Mouse (Mus musculus): ENCODE data around the gene Dnajc17. TPM values are rescaled to one million over a fixed set of nuclear protein-coding genes. Genes with fewer than 3 reads are reported as not detected.

Gene Dnajc17
- polyA plus RNA-seq, 3 experiments from 2014 or later = 16.0 to 22.4 (median 17.1) TPM

DNA sequence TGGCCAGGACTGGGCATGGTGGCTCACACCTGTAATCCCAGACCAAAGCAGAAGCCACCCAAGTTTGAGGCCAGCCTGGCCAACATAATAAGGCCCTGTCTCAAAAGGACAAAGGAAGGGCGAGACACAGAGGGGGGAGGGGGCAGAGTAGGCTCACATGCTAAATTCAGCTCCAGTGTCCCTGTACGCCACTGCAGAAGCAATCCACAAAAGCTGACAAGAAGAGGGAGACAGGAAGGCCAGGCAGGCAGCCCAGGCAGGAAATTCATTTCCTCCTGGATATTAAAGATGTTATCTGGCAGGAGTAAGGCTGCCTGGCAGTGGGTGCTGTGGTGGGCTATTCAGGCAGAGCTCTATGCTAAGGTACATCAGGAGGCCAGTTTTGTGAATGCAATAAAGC, 47.3 kb downstream of the Dnajc17 start:
- no peak for ATAC-seq

DNA sequence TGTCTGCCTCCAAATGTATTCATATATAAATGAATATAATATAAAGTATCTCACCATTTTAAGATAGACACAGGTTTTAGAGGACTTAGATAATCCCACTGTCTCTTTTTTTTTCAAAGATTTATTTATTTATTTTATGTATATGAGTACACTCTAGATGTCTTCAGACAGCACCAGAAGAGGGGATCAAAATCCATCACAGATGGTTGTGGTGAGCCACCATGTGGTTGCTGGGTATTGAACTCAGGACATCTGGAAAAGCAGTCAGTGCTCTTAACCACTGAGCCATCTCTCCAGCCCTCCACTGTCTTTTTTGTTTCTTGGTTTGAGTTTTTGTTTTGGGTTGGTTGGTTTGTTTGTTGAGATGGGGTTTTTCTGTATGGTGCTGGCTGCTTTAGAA, 50.8 kb downstream of the Dnajc17 start:
- no peak for ATAC-seq

DNA sequence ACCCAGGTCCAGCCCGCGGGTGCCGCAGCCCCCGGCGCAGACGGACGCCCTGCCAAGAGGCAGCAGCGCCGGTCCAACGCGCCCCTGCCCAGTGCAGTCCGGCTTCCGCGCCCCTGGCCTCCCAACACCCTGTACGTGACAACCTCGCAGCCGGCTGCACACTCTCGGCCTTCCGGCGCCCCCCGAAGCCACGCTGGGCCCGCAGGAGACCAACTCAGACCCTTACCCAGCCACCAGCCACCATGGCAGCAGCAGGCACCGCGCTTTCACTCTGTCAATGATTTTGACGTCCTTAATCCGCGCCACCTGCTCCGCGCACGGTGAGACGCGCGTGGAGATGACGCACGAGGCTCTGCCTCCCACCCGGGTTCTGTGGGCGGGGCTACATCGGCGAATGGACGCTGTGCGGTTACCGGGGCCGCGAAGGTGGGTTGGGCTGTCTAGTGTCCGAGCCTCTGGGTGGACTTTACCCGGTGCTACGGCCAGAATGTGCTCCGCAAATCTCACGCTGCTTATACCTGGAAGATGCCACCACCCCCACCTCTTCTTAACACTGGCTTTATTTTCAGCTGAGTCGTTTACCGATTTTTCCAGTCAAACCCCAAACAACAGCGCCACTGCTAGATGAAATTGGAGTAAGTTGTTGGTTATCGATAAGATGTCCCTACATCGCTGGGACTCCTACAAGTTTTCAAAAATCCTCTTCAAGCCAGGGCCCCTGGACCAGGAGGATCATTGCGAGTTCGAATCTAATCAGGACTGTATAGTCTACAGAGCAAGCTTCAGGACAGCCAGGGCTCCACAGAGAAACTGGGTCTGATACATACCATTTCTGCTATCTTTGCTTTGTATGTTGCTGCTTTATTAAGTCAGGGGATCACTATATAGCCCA, 51.7 kb downstream of the Dnajc17 start, which contains the start of gene Rmdn3:
Gene Rmdn3 (minus strand): TSS at position 354 of the 892 bp plus-strand sequence.
- ATAC-seq = peak; percentile 94

DNA sequence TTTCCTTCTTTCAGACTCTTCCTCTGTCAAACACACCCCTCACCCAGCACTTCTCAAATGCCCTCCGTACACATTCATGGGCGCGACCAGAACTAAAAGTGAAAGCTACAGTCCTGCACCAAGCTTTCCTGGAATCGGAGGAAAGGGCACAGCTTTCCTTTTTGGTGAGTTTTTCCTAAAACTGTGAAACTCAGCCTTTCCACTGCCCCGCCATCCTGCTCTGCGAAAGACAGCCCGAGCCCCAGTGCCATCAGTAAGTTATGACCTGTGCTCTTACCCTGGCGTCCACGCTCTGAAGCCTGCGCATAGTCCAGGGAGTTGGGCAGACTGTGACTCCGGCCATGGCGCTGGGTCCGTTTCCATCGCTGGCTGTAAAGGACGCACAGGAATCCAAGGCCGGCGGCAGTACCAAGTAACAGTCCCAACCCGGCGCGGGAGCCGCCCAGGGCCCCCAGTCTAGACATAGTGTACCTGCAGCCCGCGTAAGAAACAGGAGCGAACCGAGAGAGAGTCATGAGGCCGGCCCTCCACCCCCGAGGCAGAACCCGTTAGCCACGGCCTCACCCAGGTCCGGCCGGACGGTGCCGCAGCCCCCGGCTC, 52.4 kb downstream of the Dnajc17 start:
- peak; percentile 34 for ATAC-seq

DNA sequence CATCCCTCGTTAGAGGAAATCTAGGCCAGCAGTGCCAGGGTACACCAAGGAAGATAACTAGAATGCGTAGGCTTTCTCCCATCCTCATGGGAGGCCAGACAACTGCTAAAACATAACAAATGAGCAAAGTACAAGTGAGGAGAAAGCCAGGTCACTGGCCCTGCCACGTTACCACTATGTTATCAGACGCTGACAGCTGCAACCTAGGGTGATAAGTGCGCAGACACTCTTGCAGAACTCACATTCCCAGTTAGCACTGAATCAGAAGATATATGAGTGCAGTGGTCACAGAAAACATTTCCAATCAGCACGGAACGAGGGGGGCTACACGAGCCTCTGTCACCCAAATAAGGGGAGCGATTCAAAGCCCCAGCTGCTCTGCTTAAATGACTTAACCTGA, 53.2 kb downstream of the Dnajc17 start:
- no peak for ATAC-seq

DNA sequence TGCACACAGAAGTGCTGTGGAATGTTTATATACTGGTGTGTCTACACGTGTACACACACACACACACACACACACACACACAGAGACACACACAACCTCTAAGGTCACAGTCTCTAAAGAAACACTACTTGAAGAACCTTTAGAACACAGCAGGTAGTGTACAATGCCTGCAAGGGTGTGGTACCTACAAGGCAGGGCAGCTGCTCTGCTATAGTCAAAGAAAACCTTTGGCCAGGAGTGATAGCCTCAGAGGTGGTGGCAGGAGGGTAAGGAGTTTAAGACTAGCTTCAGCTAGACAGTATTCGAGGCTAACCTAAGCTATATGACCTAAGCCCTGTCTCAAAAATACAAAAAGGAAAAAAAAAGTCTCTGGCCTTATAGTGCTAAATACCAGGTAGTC, 53.9 kb downstream of the Dnajc17 start:
- ATAC-seq = no peak

DNA sequence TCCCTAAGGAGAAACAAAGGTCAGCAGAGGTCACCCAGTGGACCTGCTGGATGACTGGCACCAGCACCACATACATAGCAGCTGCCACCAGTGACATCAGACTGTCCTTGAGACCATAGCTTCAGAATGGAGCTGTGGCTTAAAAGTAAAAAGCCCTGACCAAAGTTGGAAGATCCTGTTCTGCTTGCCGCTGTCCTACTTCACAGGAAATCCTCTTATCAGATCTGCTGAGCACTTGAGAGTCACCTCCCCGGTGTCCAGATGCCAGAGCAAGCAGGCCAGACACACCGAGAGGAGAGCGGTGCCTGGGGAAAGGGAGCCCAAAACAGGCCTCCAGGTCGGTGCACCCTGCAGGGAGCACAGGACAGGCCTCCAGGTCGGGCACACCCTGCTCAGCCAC, 56.3 kb downstream of the Dnajc17 start:
- no peak for ATAC-seq

DNA sequence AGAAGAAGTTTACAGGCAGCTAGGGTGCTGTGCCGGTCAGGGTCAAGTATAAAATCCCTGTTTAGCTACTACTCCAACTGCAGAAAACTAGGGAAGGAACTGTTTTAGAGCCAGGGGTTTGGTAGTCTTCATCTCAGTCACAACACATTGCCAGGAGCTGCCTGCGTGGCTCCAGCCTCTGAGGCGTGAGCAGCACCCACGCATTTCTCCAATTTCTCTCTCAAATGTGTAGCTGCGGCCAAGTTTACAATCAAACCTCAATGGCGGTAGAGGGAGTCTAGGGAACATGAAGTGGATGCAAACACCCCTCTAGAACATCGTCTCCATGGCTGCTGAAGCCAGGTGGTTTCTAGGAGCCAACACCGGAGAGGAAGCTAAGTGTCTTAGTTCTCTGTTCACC, 60.8 kb downstream of the Dnajc17 start:
- no peak for ATAC-seq

DNA sequence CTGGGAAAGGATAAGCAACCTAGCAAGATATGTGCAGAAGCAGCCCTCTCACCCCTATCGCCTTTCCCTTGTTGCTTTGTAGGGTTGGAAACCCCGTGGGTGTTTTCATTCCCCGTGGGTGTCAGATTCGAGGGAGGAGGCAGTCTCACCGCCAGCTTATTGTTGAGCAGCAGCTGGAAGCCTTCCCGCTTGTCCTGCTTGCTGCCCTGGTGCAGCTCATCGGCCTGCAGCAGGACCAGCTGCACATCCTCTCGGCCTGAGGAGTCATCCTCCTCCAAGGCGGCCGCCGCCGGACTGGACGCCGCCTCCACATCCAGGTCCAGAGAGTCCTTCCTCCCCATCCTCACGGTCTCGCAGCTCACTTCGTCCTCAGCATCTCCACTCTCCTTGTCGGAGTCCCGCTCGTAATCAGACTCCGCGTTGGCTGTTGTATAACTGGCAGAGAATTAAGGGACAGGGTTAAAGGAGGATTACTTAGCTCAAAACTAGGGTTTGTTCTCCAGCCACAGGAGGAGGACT, 61.4 kb downstream of the Dnajc17 start:
- no peak for ATAC-seq

DNA sequence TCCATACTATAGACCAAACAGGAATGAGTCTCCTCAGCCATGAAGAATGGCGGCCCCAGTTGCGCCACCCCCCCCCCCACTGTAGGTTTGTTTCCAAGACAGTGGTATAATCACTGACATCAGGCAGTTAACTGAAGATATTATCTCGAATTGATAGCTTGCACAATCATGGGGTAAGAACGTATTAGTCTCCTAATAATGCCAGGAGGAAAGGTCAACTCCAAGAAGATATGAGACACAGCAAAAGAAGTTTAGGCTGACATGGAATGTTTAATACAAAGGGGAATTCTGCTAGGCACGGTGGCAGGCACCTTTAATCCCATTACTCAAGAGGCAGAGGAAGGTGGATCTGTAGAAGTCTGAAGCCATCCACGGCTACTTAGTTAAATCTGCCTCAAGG, 62.2 kb downstream of the Dnajc17 start:
- no peak for ATAC-seq

DNA sequence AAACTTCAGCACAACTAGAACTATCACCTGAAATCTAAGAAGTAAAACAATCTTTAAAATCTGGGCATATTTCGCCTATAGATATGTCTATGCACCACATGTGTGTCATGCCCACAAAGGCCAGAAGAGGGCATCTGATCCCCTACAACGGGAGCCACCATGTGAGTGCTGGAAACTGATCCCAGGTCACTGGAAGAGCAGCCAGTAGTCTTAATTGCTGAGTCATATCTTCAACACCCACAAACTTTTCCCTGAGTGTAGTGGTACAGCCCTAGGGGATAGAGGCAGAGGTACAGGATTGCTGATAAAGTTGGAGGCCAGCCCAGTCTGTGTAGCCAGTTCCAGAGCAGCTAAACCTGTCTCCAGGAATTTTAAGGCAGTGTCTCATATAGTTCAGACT, 63.4 kb downstream of the Dnajc17 start:
- ATAC-seq = no peak

DNA sequence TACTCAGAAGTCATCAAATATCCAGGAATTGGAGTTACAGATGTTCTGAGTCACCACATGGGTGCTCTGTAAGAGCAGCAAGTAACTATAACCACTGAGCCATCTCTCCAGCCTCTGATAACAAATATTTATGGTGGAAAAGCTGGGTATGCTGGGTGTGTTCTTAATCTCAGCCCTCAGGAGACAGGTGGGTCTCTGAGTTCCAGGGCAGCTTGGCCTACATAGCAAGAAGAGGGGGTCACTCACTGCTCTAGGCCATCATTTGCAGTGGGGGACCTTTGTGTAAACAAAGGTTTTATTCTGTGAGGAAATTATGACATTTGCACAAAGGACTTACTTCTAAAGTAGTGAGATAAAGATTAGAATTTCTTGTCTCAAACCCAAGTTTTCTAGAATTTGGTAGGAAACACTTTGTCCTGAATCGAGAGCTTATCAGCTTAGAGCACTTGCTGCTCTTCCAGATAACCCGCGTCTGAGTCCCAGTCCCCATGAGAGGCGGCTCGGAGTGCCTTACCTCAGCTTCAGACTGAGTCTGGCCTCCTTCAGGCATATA, 72.2 kb downstream of the Dnajc17 start:
- ATAC-seq = no peak

Other genes starting within 250 kb of the Dnajc17 start
- 10 to 100 TPM; 21.9 to 23.2 (median 22.8) TPM for gene Ccdc32, start 179.4 kb downstream of the Dnajc17 start, polyA plus RNA-seq (2017; shearing (Covaris generic))
- gene Rpusd2, start 174.0 kb downstream of the Dnajc17 start, polyA plus RNA-seq (2017; shearing (Covaris generic)) = 1 to 10 TPM; 1.6 to 2.2 (median 2.0) TPM
- gene Knl1, start 161.7 kb downstream of the Dnajc17 start, polyA plus RNA-seq (2017; shearing (Covaris generic)) = 10 to 100 TPM in 1 of 3 experiments, 1 to 10 TPM in 2; 4.6 to 49.6 (median 6.9) TPM
- gene Rad51, start 96.0 kb downstream of the Dnajc17 start, polyA plus RNA-seq (2017; shearing (Covaris generic)) = 10 to 100 TPM in 1 of 3 experiments, 1 to 10 TPM in 2; 3.8 to 40.3 (median 4.5) TPM
- gene Rmdn3, start 51.8 kb downstream of the Dnajc17 start, polyA plus RNA-seq (2017; shearing (Covaris generic)) = 10 to 100 TPM; 13.0 to 15.6 (median 14.5) TPM
- gene Gchfr, start 41.0 kb downstream of the Dnajc17 start, polyA plus RNA-seq (2017; shearing (Covaris generic)) = under 1 TPM in 1 of 3 experiments, not detected in 2; 0.58 TPM
- under 1 TPM; 0.23 to 0.95 (median 0.47) TPM for gene Gm14137, start 34.3 kb downstream of the Dnajc17 start, polyA plus RNA-seq (2017; shearing (Covaris generic))
- 10 to 100 TPM; 50.7 to 65.5 (median 50.7) TPM for gene Zfyve19, start 178 bp downstream of the Dnajc17 start, polyA plus RNA-seq (2017; shearing (Covaris generic))
- not detected for gene Ppp1r14d, start 21.1 kb upstream of the Dnajc17 start, polyA plus RNA-seq (2017; shearing (Covaris generic))
- gene Spint1, start 28.6 kb upstream of the Dnajc17 start, polyA plus RNA-seq (2017; shearing (Covaris generic)) = under 1 TPM in 1 of 3 experiments, not detected in 2; 0.28 TPM
- under 1 TPM in 1 of 3 experiments, not detected in 2; 0.57 TPM for gene Rhov, start 62.5 kb upstream of the Dnajc17 start, polyA plus RNA-seq (2017; shearing (Covaris generic))
- gene Vps18, start 79.9 kb upstream of the Dnajc17 start, polyA plus RNA-seq (2017; shearing (Covaris generic)) = 1 to 10 TPM; 5.5 to 6.1 (median 5.9) TPM
- gene Dll4, start 117.0 kb upstream of the Dnajc17 start, polyA plus RNA-seq (2017; shearing (Covaris generic)) = not detected
- gene Chac1, start 142.4 kb upstream of the Dnajc17 start, polyA plus RNA-seq (2017; shearing (Covaris generic)) = not detected